Mouse (Mus musculus) CD8-positive naive resting alpha-beta T cell, adult 57 days (primary cell): ENCODE measurements around the gene Rtraf. TPM values are rescaled to one million over a fixed set of nuclear protein-coding genes. Genes with fewer than 3 reads are reported as not detected.

Experiments
- total RNA-seq: library from RNA; stranded (reverse); gene quantifications from one replicate; pipeline ENCODE4 v1.2.4, GENCODE M21; 2023

Gene Rtraf
- total RNA-seq, result 54.3 TPM

DNA sequence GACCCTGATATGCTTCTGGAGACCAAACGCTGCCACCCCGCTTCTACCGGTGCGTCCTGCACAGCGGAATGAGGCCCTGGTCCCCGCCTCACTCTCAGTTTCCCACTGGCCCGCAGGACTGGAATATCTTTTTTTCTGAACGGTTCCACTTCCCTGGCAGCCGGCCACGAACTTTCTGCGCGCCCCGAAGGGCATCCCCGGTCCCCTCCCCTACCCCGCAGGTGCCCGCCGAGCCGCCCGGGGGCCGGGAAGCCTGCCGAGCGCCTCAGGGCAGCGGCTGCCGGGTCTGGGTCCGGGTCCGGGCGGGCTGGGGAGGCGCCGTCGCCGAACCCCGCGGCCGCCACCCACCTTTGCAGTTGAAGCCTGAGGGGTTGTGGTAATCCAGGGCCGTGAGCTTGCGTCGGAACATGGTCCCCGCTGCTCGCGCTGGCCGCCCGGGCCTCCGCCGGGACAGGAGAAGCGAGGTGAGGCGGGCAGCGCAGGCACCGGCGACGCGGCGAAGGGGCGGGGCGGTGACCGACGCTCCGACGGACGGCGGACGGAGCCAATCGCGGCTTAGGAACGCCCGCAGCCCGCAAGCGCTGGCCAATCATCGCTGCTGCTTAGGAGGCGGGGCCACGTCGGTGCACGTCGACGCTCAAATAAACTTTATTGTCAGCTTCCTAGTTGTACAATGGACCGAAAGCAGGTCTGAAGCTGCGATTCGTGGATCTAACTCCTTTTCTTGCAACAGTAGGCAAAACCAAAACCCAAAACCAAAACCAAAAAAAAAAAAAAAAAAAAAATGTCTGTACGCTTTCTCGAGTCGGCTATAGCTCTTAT is at the start of gene Rtraf:
Rtraf (minus strand) TSS at position 504 of the 822 bp plus-strand sequence.

Other genes starting within 250 kb of the Rtraf start
- 1.3 TPM for gene Gm2237, start 238.7 kb downstream of the Rtraf start, total RNA-seq
- not detected for gene Gm5458, start 221.2 kb downstream of the Rtraf start, total RNA-seq
- gene Nid2, start 72.6 kb downstream of the Rtraf start, total RNA-seq, result not detected
- 37.7 TPM for gene Gng2, start 153.8 kb upstream of the Rtraf start, total RNA-seq